Mouse (Mus musculus) adrenal gland, postnatal 14 days (tissue): Measurements from ENCODE around the gene Camta2. TPM values are rescaled to one million over a fixed set of nuclear protein-coding genes. Genes with fewer than 3 reads are reported as not detected.

ENCODE experiments used
- DNase-seq: peaks from one replicate; pipeline ENCODE4 v3.0.0; 2021; ENCODE audit warnings: mixed read lengths
- total RNA-seq: library from RNA; stranded (reverse); gene quantifications from 2 replicates; pipeline ENCODE4 v1.2.3, GENCODE M21; 2021

Gene Camta2
- total RNA-seq, 1 experiment from 2014 or later, result 41.8 TPM

DNA sequence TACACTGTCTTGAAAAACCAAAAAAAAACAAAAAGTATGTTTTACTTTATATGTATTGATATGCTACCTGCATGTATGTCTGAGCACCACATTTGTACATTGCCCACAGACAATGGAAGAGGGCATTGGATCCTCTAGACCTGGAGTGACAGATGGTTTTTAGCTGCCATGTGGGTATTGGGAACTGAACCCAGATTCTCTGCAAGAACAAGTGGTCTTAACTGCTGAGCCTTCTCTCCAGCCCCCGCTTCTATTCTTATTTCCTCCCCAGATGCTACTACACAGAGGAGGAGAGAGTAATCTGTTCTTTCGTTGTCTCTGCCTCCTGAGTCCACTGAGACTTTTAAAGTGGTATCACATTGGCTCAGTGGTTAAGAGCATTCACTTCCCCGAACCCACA lies 5.6 kb upstream of the Camta2 start:
- DNase-seq, result no peak

DNA sequence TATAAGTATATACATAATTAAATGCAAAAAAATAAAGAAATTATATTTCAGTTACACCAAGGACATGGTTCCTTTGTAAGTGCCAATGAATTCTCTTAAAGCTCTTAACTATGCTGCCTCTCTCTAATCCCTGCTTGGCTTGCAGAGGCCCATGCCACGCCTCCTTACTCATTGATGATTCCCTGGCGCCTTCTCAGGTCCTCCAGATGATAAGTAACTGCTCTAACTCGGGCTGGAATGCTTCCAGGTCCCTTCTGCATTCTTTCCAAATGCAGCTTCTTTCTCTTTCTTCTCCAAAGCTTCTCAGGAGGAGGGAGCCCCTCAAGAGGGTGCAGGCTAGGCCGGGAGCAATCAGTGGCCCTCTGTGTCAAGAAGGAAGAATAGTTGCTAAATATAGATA lies 1.7 kb upstream of the Camta2 start:
- no peak for DNase-seq

DNA sequence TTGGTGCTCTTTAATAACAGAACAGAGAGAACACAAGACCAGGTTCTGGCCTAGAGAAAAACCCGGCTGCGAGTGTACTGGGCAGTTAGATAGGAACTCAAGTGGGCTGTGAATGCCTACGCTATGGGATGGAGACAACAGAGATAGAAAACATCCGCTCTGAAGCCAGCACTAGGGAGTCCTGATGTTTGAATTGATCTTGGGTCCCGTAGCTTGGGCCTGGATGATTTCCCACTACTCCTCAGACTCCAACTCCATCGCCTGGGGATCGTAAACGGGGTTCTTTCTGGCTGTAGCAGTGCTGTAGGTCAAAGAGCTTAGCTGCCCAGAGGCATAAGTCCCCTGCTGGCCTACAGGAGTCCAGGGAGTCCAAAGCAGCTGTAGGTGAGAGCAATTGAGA lies 467 bp upstream of the Camta2 start:
- peak; percentile 36 for DNase-seq

DNA sequence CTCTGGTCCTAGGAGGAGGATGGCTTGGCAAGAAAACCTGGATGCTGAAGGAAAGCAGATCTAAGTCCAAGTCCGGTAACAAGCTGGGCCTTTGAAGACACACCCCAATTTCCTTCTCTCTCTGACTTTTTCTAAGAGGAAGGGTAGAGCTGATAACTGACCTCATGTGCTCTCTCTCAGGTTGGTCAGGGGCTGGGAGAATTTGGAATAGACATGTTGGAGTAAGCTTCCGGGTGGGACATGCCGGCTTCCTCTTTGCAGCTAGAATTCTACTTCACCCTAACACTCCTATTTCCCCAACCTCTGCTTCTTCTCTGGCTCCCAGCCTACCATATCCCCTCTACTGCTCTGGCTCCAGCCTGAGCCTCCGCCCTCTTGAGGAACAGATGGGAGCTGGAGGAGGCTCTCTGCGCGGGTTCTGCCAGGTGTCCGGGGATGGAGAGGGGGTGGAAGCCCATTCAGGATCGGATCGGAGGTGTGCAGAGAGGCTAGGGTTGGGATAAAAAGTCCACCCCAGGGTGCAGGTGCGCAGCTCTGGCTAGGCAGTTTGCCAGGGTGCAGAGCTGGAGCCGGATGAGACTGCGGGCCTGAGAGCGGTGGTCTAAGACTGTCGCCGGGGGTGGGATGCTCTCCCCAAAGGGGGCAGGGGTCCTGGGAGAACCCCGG lies 871 bp downstream of the Camta2 start:
- DNase-seq, result peak; percentile 50

DNA sequence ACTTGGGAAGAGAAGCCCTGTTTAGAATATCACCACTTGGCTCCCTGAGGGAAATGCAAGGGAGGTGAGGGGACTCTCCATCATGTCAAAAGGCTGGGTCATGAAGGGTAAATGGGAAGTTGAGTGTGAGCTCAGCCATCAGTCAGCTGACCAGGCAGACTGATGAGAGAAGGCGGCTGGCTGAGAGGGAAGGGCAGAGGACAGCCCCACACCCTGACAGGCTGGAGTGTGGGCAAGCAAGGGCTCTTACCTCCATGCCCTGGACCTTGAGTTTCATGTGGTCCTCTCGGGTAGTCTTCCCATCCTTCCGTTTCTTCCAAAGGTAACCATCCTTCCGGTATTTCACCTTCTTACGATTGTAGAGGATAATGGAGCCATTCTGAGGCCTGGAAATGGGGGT lies 4.3 kb downstream of the Camta2 start:
- DNase-seq, result no peak

DNA sequence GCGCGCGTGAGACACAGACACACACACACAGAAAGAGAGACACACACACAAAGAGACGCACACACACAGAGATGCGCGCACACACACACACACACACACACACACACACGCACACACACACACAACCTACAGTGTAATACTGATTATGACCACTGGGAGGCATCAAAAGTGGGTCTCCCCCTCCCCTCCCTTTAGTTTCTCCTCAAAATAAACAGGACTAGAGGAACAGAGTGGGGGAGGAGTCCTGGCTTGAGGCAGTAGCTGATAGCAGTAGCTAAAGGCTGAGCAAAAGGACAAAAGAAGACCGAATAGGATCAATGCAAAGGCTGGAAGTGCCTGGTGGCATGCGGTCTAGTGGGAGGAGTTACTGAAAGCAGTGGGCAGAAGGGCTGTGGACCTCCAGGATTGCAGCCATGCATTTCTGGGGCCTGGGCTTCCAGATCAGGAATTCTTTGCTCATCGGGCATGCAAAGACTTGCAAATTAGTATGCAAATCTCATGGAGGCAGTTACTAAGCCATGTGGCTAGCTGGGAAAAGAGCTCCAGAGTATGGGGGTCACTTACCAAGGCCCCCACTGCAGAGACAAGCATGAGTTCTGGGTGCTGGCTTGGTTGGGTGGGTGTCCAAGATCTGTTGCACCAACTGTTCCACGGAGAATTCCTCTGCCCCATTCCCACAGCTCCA lies 5.9 kb downstream of the Camta2 start:
- peak; percentile 56 for DNase-seq

DNA sequence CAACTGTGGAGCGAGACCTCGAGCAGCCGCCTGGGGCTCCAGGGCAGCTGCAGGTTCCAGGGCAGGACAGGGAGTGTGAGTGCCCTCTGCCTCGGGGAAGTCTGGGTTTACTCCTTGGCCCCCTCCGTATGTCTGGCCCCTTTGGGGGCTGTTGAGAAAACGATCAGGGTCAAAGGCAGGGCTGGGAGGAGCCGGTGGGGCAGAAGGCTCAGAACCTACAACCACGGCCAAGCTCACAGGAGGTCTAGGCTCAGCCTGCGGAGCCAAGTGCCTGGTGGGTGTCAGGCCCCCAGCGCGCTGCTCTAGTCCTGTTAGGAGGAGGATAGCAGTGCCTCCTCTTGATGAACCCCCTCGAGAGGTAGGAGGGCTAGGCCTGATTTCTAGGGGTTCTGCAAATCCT lies 6.7 kb downstream of the Camta2 start:
- no peak for DNase-seq

DNA sequence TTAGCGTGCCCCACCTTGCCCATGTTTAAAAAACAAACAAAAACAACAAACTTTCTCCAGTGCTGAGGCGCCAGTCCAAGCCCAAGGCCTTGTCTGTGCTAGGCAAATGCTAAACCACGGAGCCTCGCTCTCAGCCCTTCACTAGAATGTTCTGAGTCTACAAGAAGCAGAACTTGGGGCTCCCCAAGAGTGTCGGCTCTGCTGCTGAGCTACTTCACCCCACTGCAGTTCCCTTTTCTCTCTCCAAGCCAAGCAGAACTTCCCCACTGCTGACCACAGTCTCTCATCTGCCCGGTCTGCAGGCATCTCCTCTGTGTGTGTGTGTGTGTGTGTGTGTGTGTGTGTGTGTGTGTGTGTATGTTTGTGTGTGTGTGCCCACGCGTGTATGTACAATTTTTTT lies 8.0 kb downstream of the Camta2 start:
- DNase-seq, result no peak

DNA sequence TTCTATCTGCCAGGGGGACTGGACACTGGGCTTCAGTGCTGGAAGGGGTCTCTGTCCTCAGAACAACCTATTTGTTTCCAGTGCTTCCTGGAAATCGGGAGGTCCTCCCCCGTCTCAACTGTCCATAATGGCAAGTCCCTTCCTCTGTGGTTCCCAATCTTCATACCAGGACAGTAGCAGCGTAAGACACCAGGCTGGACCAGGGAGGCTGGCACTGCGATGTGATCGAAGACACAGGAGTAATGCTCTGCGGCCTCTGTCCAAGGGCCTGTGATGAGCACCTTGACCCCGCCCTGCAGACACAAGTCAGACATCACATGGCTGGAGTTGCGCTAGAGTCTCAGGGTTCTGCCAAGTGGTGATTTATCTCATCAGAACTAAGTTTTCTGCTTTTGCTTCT lies 8.5 kb downstream of the Camta2 start:
- DNase-seq, result no peak

DNA sequence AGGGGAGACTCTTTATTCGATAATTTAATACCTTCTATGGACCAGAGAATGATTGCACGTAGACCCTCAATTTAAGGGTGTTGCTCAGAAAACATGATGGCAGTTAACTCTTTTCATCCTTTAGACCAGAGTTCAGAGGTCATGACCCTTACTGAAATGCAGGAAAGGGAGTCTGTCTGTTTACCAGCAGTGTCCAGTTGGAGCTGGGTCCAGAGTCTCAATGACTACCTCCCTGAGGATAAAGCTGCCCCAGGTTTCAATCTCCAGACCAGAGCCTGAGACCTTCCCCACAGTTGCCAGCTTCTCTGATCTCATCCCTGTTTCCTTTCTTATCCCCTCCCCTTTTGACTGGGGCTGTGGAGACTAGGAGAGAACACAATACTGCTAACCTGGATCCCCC lies 9.3 kb downstream of the Camta2 start:
- no peak for DNase-seq

DNA sequence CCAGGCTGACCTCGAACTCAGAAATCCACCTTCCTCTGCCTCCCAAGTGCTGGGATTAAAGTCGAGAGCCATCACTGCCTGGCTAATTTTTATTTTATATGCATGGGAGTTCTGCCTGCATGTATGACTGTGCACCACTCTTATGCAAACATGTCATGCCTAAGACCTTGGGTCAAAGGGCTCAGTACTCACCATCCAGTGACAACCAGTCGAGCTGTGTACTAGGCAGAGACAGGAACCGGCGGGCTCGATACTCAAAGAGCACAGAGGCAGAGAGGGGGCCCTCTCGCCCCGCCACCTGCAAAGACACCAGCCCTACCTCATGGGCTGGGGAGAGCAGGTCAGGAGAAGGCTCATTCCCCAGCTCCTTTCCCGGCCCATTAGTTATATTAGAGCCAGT lies 9.8 kb downstream of the Camta2 start:
- DNase-seq, result no peak

DNA sequence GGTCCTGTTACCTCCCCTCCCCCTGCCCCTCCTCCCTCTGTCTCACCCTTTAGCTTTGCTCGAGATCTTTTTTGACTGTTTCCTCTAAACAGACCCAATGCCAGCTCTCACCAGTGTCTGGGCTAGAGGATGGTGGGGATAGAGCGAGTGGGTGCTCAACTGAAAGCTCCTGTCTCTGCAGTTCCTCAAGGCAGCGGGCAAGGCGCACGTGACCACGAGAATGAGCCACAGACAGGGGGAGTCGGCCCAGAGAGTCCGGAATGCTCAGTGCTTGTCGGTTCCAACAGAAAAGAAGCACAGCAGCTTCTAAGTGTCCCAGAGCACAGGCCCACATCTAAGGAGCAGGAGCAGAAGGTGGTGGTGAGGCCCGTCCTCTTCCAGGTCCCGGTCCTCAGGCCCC lies 13.4 kb downstream of the Camta2 start:
- DNase-seq, result no peak

DNA sequence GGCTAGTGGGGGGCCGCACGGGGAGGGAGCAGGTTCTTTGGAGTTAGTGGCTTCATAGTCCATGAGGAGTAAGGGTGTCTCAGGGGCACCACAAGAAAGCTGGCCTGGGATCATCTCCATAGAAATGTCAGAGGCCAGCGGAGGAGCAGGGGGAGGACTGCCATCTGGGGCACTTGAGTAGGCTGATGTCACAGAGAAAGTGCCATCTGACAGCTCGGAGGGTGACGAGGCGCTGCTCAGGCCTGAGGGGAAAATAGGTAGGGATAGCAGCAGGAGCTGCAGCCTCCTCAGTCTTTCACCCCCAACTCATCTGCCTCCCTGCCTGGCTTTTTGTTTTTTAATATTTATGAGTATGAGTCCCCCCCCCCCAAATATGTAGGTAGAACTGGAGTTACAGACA lies 13.9 kb downstream of the Camta2 start:
- no peak for DNase-seq

DNA sequence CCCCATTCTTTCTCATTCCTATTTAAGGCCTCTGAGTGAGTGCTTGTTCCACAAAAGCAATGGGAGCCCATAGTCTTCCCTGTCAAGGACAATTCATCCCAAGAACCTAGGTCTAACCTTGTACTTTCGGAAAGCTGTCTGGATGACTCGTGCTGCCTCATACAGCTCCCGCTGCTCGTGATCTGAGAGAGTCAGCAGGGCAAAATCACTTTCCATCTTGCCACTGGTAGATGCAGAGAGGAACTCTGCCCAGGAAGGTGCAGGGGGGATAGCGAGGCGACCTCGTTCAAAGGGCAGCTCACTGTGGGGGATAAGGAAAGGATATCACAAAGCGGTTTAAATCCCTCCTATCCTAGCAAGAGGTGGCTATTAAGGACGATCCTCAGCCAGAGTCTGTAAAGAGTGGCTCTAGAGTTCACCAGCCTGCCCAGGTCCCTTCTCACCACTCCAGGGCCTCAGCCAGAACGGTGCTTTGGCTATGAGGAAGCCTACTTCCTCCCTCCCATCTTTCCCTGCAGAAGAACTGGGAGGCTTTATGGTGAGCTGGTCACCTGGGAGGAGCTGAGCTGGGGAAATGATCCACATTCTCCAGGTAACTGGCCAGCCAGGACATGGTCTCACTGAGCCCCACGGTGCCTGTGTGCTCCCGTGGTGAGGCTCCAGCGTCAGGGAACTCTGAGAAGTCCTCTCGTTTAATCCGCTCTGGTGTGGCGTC lies 16.4 kb downstream of the Camta2 start:
- peak; percentile 52 for DNase-seq

DNA sequence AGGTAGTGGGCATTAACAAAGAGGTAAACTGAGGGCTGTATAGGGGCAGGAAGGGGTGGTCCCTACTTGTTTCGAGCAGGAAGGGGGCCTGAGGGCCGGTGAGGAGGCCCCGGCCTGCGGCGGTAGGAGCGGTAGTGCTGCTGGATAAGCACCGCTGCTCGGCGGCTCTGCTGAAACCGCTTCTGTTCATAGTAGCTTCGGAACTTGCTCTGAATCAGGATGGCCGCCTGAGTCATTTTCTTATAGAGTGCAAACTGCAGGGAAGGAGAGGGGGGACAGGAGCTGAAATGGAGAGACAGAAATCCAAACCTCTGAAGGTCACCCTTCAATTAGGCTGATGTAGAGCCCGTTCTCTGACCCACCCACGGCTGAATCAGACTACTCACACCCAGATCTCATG lies 17.4 kb downstream of the Camta2 start:
- DNase-seq, result peak; percentile 57

DNA sequence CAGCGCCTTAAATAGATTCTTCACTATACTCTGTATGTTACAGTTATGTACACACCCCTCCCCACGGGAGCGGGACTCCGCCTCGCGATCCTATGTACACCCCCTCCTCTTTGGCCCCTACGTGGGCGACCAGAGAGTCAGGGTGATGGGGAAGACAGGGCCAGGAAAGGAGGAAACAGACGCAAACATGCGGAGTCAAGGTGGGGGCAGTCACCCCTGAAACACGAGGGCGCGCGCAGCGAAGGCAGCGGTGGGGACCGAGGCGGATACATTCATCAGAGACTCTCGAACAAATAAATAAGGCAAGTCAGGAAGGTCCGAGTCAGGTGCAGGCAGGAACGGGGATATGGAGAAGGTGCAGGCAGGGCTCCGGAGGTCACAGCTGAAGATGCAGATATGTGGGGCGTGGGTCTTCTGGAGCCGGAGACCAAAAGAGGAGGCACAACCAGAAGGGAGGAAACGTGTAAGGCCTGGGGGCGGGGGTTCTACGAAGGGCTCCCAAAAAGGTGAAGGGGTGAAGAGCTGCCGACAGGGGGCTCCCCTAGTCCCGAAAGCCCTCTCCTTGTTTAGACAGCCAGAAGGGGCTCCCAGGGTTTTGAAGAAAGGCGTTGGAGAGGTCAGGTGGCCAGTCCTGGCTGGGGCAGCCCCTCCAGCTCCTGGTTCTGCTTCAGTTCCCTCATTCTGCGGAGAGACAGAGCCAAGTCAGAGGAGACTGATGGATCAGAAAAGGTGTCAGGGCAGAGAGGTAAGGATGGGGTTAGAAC lies 18.1 kb downstream of the Camta2 start:
- peak; percentile 86 for DNase-seq

DNA sequence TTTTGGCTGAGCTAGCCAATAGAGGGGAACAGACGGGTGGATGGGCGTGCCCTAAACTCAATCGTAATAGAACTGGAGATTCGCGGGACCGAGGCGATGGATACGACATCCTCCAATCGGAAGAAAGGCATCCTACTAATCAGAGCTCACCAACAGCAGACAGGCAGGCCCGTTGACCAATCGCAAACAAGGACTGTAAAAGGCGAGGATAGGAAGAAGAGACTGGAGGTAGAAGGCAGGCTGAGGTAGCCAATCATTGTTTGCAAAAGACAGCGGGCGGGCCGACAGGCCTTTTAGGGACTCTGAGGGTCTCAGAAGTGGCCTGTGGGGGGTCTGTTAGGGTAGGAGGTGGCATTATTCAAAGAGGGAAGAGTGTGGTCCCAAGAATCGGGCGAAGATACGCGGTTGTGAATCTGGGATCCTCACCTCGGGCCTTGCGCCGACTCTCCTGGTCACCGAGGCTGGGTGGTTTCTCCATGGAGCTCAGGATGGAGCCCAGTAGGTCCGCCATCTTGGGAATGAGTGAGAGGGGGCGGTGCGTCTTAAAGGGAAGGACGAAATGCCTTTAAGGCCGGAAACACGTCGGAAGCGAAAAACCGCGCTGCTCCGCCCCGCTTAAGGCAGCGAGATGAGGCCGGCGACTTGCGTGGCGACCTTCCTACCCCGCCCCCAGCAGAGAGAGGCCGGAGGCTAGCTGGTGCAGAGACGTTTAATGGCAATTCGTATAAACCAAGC lies 19.0 kb downstream of the Camta2 start, which contains the start of gene Spag7:
Gene Spag7, minus strand, starts transcription at position 646 of the 735 bp plus-strand sequence.
- DNase-seq, result peak; percentile 97

DNA sequence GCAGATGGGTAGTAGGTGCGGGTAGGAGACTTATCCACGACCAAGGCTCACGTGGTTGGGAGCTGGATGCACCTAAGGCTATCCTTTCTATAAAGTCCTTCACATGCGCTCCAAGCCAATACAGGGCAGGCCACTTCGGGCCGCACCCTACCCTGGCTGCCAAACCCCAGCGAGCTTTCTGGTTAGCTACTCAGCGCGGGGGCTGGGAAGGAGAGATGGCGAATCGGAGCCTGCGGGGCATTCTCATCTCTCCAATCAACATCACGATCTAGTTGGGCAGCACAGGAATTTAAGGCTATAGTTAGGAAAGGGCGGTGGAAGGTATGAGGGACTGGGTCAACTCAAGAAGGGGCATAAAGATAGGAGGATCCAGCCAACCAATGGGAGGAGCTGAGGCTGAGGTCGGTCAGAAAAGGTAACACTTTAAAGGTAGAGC lies 19.6 kb downstream of the Camta2 start:
- DNase-seq, result peak; percentile 87

DNA sequence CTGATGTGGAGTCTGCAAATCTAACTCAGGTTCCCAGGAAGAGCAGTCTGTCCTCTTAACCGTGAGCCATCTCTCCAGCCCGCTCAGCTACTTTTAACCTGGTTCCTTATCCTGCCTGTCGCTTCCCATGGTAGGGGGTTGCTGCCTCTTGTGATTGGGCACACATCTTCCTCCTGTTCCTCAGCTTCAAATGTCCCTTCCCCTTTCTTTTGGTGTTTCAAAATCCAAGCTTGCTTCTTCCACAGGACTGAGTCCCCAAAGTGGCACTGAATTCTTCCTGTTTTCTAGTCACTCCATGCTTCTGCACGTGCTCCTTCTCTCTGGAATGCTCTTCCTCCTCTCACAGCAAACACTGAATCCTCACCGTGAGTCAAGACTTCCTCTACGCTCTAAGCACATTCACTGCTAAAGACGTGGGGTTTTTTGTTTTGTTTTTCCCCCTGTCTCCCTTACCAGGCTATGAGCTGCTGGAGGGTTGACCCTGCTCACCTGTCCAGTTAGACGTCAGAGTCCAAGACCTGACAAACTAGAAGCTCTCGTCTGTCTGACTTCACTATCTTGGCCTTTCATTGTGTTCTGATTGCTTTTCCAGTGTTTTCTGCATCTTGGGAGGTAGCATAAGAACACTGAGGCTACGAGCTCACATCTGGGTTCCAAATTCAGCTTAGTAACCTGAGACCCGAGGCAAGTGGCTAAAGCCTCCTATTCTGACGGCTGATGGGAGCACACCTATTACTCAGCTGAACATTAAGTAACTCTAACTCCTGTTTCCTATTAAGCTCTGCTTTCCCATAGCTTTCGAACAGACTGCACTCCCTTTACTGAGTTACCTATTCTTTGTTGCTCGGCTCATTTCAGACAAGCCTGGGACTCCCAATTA lies 20.4 kb downstream of the Camta2 start:
- DNase-seq, result no peak

DNA sequence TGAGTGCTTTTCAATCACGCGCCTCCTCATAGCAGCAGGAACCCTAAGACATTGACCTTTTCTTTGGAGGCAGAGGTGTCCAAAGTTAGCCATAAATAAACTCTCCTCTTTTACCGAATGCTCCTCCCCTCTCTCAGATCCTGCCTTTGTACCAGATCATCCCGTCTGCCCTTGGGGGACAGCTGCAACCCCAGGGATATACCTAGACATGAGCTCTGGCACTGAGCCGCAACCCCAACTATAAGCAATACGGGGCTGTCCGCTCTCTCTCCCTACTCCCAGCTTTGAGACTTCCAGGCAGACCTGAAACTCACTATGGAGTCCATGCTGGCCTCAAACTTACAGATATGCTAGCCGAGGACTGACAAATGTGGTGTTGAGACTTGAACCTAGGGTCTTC lies 21.2 kb downstream of the Camta2 start:
- no peak for DNase-seq

DNA sequence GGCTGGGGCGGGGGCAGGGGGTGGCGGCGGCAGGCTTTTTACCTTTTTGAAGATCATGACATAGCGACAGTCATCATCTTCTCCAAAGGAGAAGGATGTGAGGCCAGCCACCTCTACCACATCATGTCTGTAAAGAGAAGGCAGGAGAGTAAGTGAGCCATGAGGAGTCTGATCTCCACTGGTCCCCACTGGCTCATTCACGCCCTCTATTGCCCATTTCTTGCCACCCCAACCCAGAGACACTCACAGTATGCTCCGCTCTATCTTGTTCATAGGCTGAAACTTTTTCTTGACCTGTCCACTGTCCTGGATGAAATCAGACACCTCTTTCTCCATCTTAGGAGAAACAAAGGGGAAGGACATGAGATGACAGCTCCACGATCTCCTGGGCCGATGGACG lies 23.2 kb downstream of the Camta2 start:
- DNase-seq, result no peak
